Mouse (Mus musculus) forebrain, postnatal 0 days (tissue): ENCODE measurements around the gene Gm17622. TPM values are rescaled to one million over a fixed set of nuclear protein-coding genes. Genes with fewer than 3 reads are reported as not detected.

Experiments
- ATAC-seq: fragments of 200-750 bp; cut with Nextera tagmentation; 2 replicates; pipeline ENCODE4 v1.8.0; 2017; ENCODE audit warnings: mild to moderate bottlenecking, moderate library complexity
- DNase-seq: peaks from one replicate; pipeline ENCODE4 v3.0.0-alpha.2; 2015
- H3K27ac ChIP-seq: fragments of 300-500 bp; sonication (generic); 2 replicates; pipeline ENCODE4 v1.5.1; 2014; ENCODE audit warnings: low read depth, mild to moderate bottlenecking, antibody characterized with exemption, low read length, moderate library complexity, mixed read lengths
- H3K27me3 ChIP-seq: fragments of 300-500 bp; sonication (generic); 2 replicates; pipeline ENCODE4 v1.6.1; 2014; ENCODE audit warnings: mild to moderate bottlenecking, low read length, mixed read lengths; ENCODE audit not compliant: insufficient read depth
- H3K36me3 ChIP-seq: fragments of 300-500 bp; sonication (generic); 2 replicates; pipeline ENCODE4 v1.6.1; 2014; ENCODE audit warnings: mild to moderate bottlenecking, moderate library complexity; ENCODE audit not compliant: insufficient read depth
- H3K4me1 ChIP-seq: fragments of 300-500 bp; sonication (generic); 2 replicates; pipeline ENCODE4 v1.6.1; 2014; ENCODE audit warnings: antibody characterized with exemption; ENCODE audit not compliant: insufficient read depth
- H3K4me2 ChIP-seq: fragments of 300-500 bp; sonication (generic); 2 replicates; pipeline ENCODE4 v1.6.1; 2014; ENCODE audit warnings: low read depth, mild to moderate bottlenecking, moderate library complexity
- H3K4me3 ChIP-seq: fragments of 300-500 bp; sonication (generic); 2 replicates; pipeline ENCODE4 v1.5.1; 2014; ENCODE audit warnings: low read depth, low read length, mixed read lengths
- H3K9ac ChIP-seq: fragments of 300-500 bp; sonication (generic); 2 replicates; pipeline ENCODE4 v1.6.1; 2014; ENCODE audit warnings: mild to moderate bottlenecking
- H3K9me3 ChIP-seq: fragments of 300-500 bp; sonication (generic); 2 replicates; pipeline ENCODE4 v1.6.1; 2016; ENCODE audit warnings: low read length
- CTCF ChIP-seq: sonication (generic); IDR thresholded peaks from 2 replicates; pipeline ENCODE4 v1.5.1; 2016; ENCODE audit warnings: antibody characterized with exemption, control low read depth, low read depth
- WGBS: fragments of 180-500 bp; shearing (Covaris S2); extraction: QIAGEN DNeasy Blood & Tissue Kit; methylation state at CpG from one replicate; pipeline ENCODE4 v1.1.7; 2014; 5-methylcytosine and 5-hydroxymethylcytosine counted together
- polyA plus RNA-seq: library from polyadenylated mRNA; unstranded; fragments of >200 nt; fragmentation: Nextera tagmentation; extraction: Ambion mirVana; gene quantifications from 2 replicates; pipeline ENCODE4 v1.2.1, GENCODE M21; 2015
- total RNA-seq: library from RNA; depleted of rRNA; stranded (reverse); fragments of >200 nt; gene quantifications from 2 replicates; pipeline ENCODE4 v1.2.3, GENCODE M21; 2014; rRNA removed

Gm17622 gene
- not detected in 2 replicates for total RNA-seq
- polyA plus RNA-seq = not detected in 2 replicates

- no peak within 1 kb of the TSS for H3K4me3 ChIP-seq
- H3K36me3 ChIP-seq = peaks cover 7% of the 10 kb centered on the region; the same call in 1 of the 2 replicates
- no peaks in the 10 kb centered on the region for H3K4me1 ChIP-seq
- H3K27ac ChIP-seq = no peak within 1 kb of the TSS
- no peaks in the 10 kb centered on the region for H3K27me3 ChIP-seq
- DNase-seq (no peak), ATAC-seq (no peak)
- WGBS = 94% methylated on average over 3 of the region's 3 CpGs
- no peaks in the 10 kb centered on the region for H3K9me3 ChIP-seq
- TF ChIP-seq CTCF = no peak
- no peak within 1 kb of the TSS for H3K9ac ChIP-seq
- H3K4me2 ChIP-seq = no peak within 1 kb of the TSS
Measured at GRCm38 (mm10) chr13:96490433-96490832, at the start of gene Gm17622. TSS of gene Gm17622 (plus strand) at chr13:96490733.

DNA sequence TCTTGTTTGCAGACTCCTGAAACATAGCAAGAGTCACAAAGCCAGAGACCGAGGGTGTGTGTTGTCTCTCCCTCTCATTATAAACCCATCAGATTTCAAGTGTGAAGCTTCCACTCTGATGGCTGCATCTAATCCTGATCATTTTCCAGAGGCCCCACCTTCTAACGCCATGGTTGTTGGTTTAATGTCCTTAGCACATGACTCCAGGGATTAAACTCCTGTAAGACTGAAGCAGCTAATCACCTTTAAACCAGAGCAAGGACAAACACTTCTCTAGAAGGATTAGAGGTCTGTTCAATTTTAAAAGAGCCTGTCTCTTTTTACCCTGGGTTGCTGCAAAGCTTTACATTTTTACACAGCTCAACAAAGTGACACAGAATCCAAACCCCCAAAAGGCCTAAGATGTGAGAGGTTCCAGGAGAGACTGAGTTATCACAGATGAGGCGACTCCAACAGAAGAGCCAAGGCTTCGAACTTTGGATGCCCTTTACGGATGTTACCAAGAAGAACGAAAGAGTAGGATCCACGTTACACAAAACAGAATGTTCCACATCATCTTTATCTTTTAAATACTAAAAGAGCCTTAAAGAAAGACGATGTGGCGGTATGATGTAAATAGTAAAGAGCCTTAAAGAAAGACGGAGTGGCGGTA, 40.2 kb upstream of the Gm17622 start:
- H3K27me3 ChIP-seq = no peaks in the 10 kb centered on the region
- H3K4me3 ChIP-seq = no peak overlapping the region
- WGBS = 79% methylated on average over 11 of the region's 11 CpGs
- no peak overlapping the region for H3K27ac ChIP-seq
- H3K9ac ChIP-seq = no peak overlapping the region
- TF ChIP-seq CTCF = no peak
- no peak overlapping the region for H3K4me2 ChIP-seq
- no peaks in the 10 kb centered on the region for H3K36me3 ChIP-seq
- no peak for ATAC-seq
- no peaks in the 10 kb centered on the region for H3K9me3 ChIP-seq
- no peaks in the 10 kb centered on the region for H3K4me1 ChIP-seq
- no peak for DNase-seq

GRCm38 (mm10) chr13:96450869-96451268, 39.7 kb upstream of the Gm17622 start:
- H3K27ac ChIP-seq = no peak overlapping the region
- H3K9ac ChIP-seq = no peak overlapping the region
- DNase-seq (no peak), ATAC-seq (no peak)
- TF ChIP-seq CTCF = no peak
- no peaks in the 10 kb centered on the region for H3K27me3 ChIP-seq
- no peak overlapping the region for H3K4me3 ChIP-seq
- no peak overlapping the region for H3K4me2 ChIP-seq
- 86% methylated on average over 7 of the region's 7 CpGs for WGBS
- no peaks in the 10 kb centered on the region for H3K36me3 ChIP-seq
- H3K4me1 ChIP-seq = no peaks in the 10 kb centered on the region
- no peaks in the 10 kb centered on the region for H3K9me3 ChIP-seq

GRCm38 (mm10) chr13:96451386-96452140, 39.0 kb upstream of the Gm17622 start:
- Histone ChIP-seq H3K4me1 (no peaks in the 10 kb centered on the region), H3K27me3 (no peaks in the 10 kb centered on the region), H3K36me3 (no peaks in the 10 kb centered on the region), H3K9me3 (no peaks in the 10 kb centered on the region), H3K4me3 (no peak overlapping the region), H3K27ac (no peak overlapping the region), H3K4me2 (no peak overlapping the region), H3K9ac (no peak overlapping the region)
- ATAC-seq (no peak), DNase-seq (no peak)
- no peak for TF ChIP-seq CTCF
- 90% methylated on average over 11 of the region's 11 CpGs for WGBS

GRCm38 (mm10) chr13:96452621-96453020, 37.9 kb upstream of the Gm17622 start:
- ATAC-seq = no peak
- no peak overlapping the region for H3K9ac ChIP-seq
- no peaks in the 10 kb centered on the region for H3K27me3 ChIP-seq
- H3K9me3 ChIP-seq = no peaks in the 10 kb centered on the region
- no peak overlapping the region for H3K27ac ChIP-seq
- H3K4me1 ChIP-seq = no peaks in the 10 kb centered on the region
- TF ChIP-seq CTCF = no peak
- 93% methylated on average over 3 of the region's 3 CpGs for WGBS
- no peak overlapping the region for H3K4me3 ChIP-seq
- H3K4me2 ChIP-seq = no peak overlapping the region
- no peaks in the 10 kb centered on the region for H3K36me3 ChIP-seq
- no peak for DNase-seq

- Histone ChIP-seq H3K4me2 (no peak overlapping the region), H3K4me1 (no peaks in the 10 kb centered on the region), H3K9ac (no peak overlapping the region), H3K27me3 (no peaks in the 10 kb centered on the region), H3K36me3 (no peaks in the 10 kb centered on the region), H3K9me3 (no peaks in the 10 kb centered on the region), H3K27ac (no peak overlapping the region), H3K4me3 (no peak overlapping the region)
- DNase-seq (no peak), ATAC-seq (no peak)
- no peak for TF ChIP-seq CTCF
- WGBS = 78% methylated on average over 3 of the region's 3 CpGs
Measured at GRCm38 (mm10) chr13:96454288-96454687, 36.2 kb upstream of the Gm17622 start.

GRCm38 (mm10) chr13:96457566-96457965, 33.0 kb upstream of the Gm17622 start:
- Histone ChIP-seq H3K4me1 (no peaks in the 10 kb centered on the region), H3K36me3 (no peaks in the 10 kb centered on the region), H3K9ac (no peak overlapping the region), H3K4me2 (no peak overlapping the region), H3K9me3 (no peaks in the 10 kb centered on the region), H3K4me3 (no peak overlapping the region), H3K27ac (no peak overlapping the region), H3K27me3 (no peaks in the 10 kb centered on the region)
- no peak for DNase-seq
- WGBS = 93% methylated on average over 5 of the region's 5 CpGs
- no peak for ATAC-seq
- no peak for TF ChIP-seq CTCF
